In genomic region chr13:58402003-58402743, GRCm38 (mm10) we compare ENCODE assay signal across 8 mouse cellular contexts. TPM values are rescaled to one million over a fixed set of nuclear protein-coding genes. Genes with fewer than 3 reads are reported as not detected.
A peak's percentile ranks its signal among the peaks of the same experiment; 100 is the strongest.
DNase-seq lines count a peak whose midpoint lies in the region; ATAC-seq lines count a peak whose summit lies in the region.

TSS of gene Rmi1 (plus strand) at chr13:58402248.

- peak within 1 kb of the TSS; percentile 94 for H3K4me3 ChIP-seq in hindbrain, embryonic 15.5 days
- H3K4me3 ChIP-seq in macrophage (ENCODE audit: inconsistent target): peak within 1 kb of the TSS; percentile 88

- peak; percentile 97 for DNase-seq in R1 (ENCODE audit: low read depth, low spot score)
- DNase-seq in cerebellum, postnatal 25 days: peak; percentile 99 to 100
- DNase-seq in frontal cortex, postnatal 36 days (ENCODE audit: low spot score in 2 of 2): peak; percentile 98 to 99
- peak; percentile 97 for DNase-seq in left cerebral cortex, adult 18-20 months (ENCODE audit: low spot score in 2 of 2)
- DNase-seq in right cerebral cortex, adult 18-20 months: peak; percentile 97
- peak; percentile 94 for DNase-seq in urinary bladder, postnatal 10 days (ENCODE audit: low spot score)

- H3K9ac ChIP-seq in hindbrain, embryonic 15.5 days: peak within 1 kb of the TSS; percentile 100

- H3K4me2 ChIP-seq in hindbrain, embryonic 15.5 days: peak within 1 kb of the TSS; percentile 87

- H3K27ac ChIP-seq in hindbrain, embryonic 15.5 days (replicated peaks): peak within 1 kb of the TSS; percentile 100
- peak within 1 kb of the TSS; percentile 78 for H3K27ac ChIP-seq in macrophage

- H3K36me3 ChIP-seq in hindbrain, embryonic 15.5 days: peaks cover 16% of the 10 kb centered on the region
- peaks cover 27% of the 10 kb centered on the region for H3K36me3 ChIP-seq in macrophage (ENCODE audit: inconsistent target)

- H3K9me3 ChIP-seq in hindbrain, embryonic 15.5 days: no peaks in the 10 kb centered on the region

- peak; percentile 97 for ATAC-seq in hindbrain, embryonic 15.5 days (ENCODE audit: low FRiP score, low read depth)

- under 1% methylated on average over 91 of the region's 91 CpGs for WGBS in hindbrain, embryonic 15.5 days
- under 1% methylated on average over 69 of the region's 91 CpGs for whole genome bisulfite sequencing in macrophage (ENCODE audit: missing documents)

- H3K27me3 ChIP-seq in hindbrain, embryonic 15.5 days: no peaks in the 10 kb centered on the region

- peaks cover 19% of the 10 kb centered on the region for H3K4me1 ChIP-seq in hindbrain, embryonic 15.5 days (replicated peaks)

- H3K79me2 ChIP-seq in macrophage (ENCODE audit: inconsistent target): peaks cover 84% of the 10 kb centered on the region

RNA-seq across cellular contexts. Expression of gene Rmi1, which starts in this region (rescaled TPM):
- polyA plus RNA-seq in hindbrain, embryonic 15.5 days (2015; fragmentation: Nextera tagmentation; extraction: Ambion mirVana): 21.8 and 21.9 TPM in 2 replicates
- 10 to 100 TPM; 12.8 to 15.5 TPM for total RNA-seq in left cerebral cortex, adult 18-20 months (2021)
- total RNA-seq in macrophage (2018; cell fraction: chromatin; rRNA removed): 10 to 100 TPM; 20.6 to 95.2 (median 43.9) TPM
- total RNA-seq in macrophage (2018; cell fraction: cytosol; rRNA removed): 10 to 100 TPM in 25 of 26 experiments, 1 to 10 TPM in 1; 8.2 to 27.1 (median 16.7) TPM
- 100 to 1,000 TPM in 1 of 26 experiments, 10 to 100 TPM in 25; 22.3 to 101 (median 41.2) TPM for total RNA-seq in macrophage (2018; cell fraction: nucleus; rRNA removed)
- polyA plus RNA-seq in macrophage (2018): 18.1 to 36.6 TPM (median 36.0 TPM) in 3 replicates

Comparison
In these comparisons a context has a peak if more than half of its experiments do, and no peak if none do; other contexts are left out.
1. Peak in every context shown above with its lines: DNase-seq, ATAC-seq, H3K4me3 ChIP-seq and H3K27ac ChIP-seq.